Mouse (Mus musculus) liver, postnatal 0 days (tissue): ENCODE data around the gene Dtd1.

Source experiments
- CTCF ChIP-seq: sonication (generic); IDR thresholded peaks from 2 replicates; pipeline ENCODE4 v1.5.1; 2016; ENCODE audit warnings: antibody characterized with exemption, low read depth
- EP300 ChIP-seq: IDR thresholded peaks from 2 replicates; pipeline ENCODE4 v1.6.1; 2016; ENCODE audit warnings: antibody characterized with exemption, low read depth, mild to moderate bottlenecking

DNA sequence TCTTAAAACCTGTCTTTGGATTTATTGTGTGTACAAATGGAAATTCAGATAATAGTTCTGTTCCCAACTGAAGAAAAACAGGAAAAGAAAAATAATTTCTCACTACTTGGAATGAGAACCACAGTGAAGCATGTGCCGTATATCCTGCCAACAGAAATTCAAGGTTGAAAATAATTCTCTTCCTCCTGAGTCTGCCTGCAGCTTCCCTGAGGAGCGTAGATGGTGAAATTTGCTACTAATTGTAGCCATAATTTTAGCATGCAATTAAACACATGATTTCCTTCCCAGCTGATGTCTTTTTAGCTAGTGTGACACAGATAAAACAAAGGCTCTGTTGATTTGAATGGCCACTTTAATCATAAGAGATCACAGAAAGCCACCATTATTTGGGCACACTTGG lies 35.0 kb downstream of the Dtd1 start:
- TF ChIP-seq CTCF (no peak), EP300 (no peak)
